Mouse (Mus musculus): ENCODE data around the gene Mlkl. TPM values are rescaled to one million over a fixed set of nuclear protein-coding genes. Genes with fewer than 3 reads are reported as not detected.

Mlkl gene
- polyA plus RNA-seq (2012; rRNA removed): 0.68 and 0.78 TPM in 2 replicates

GRCm38 (mm10) chr8:111337890-111338347 is at the start of gene Mlkl:
Gene Mlkl, minus strand, starts transcription at chr8:111338177.

GRCm38 (mm10) chr8:111299821-111300568 is 38.0 kb downstream of the Mlkl start, which contains the start of gene Rfwd3:
Gene Rfwd3, minus strand, starts transcription at chr8:111300222.

Other genes with a start within 250 kb of the Mlkl start
- gene Clec18a, start 245.8 kb downstream of the Mlkl start, polyA plus RNA-seq (2012; rRNA removed): 1.8 and 2.2 TPM in 2 replicates
- 19.2 and 19.8 TPM in 2 replicates for gene Pdpr, start 243.5 kb downstream of the Mlkl start, polyA plus RNA-seq (2012; rRNA removed)
- gene Glg1, start 79.0 kb downstream of the Mlkl start, polyA plus RNA-seq (2012; rRNA removed): 65.7 and 67.3 TPM in 2 replicates
- 24.0 and 29.2 TPM in 2 replicates for gene Rfwd3, start 38.0 kb downstream of the Mlkl start, polyA plus RNA-seq (2012; rRNA removed)
- 2.5 and 3.2 TPM in 2 replicates for gene Fa2h, start 55.6 kb upstream of the Mlkl start, polyA plus RNA-seq (2012; rRNA removed)
- gene Wdr59, start 183.9 kb upstream of the Mlkl start, polyA plus RNA-seq (2012; rRNA removed): 16.7 and 22.1 TPM in 2 replicates
- 138 and 182 TPM in 2 replicates for gene Znrf1, start 197.9 kb upstream of the Mlkl start, polyA plus RNA-seq (2012; rRNA removed)

All from ovary, adult 2 months (tissue).